Mouse (Mus musculus) C2C12 (cell line): ENCODE results near the gene Hrc.

Experiments
- CEBPB ChIP-seq: IDR thresholded peaks from one replicate; pipeline ENCODE4 v1.6.1; 2011; ENCODE audit warnings: low read depth, mild to moderate bottlenecking, control low read depth, moderate library complexity
- CTCF ChIP-seq: IDR thresholded peaks from one replicate; pipeline ENCODE4 v1.5.1; 2011; ENCODE audit not compliant: control insufficient read depth, insufficient read depth, insufficient read length
- FOSL1 ChIP-seq: IDR thresholded peaks from one replicate; pipeline ENCODE4 v1.8.0; 2011; ENCODE audit warnings: mild to moderate bottlenecking, low read length; ENCODE audit not compliant: poor library complexity, insufficient read depth, severe bottlenecking
- MAX ChIP-seq: IDR thresholded peaks from one replicate; pipeline ENCODE4 v1.6.1; 2011; ENCODE audit warnings: mild to moderate bottlenecking, control low read depth
- MYOD1 ChIP-seq: IDR thresholded peaks from one replicate; pipeline ENCODE4 v1.6.1; 2011; ENCODE audit warnings: low read depth; ENCODE audit not compliant: control insufficient read depth, insufficient read length
- MYOG ChIP-seq: IDR thresholded peaks from one replicate; pipeline ENCODE4 v1.6.1; 2011; ENCODE audit not compliant: control insufficient read depth, insufficient read length; ENCODE audit errors: extremely low read depth
- USF1 ChIP-seq: IDR thresholded peaks from one replicate; pipeline ENCODE4 v1.6.1; 2011; ENCODE audit warnings: low read depth, mild to moderate bottlenecking, control low read depth, moderate library complexity

- TF ChIP-seq CTCF, result no peak
- TF ChIP-seq USF1, result no peak
- TF ChIP-seq MAX, result no peak
- no peak for TF ChIP-seq MYOD1
- no peak for TF ChIP-seq CEBPB
- no peak for TF ChIP-seq MYOG
- no peak for TF ChIP-seq FOSL1
Observed at GRCm38 (mm10) chr7:45365742-45366651, 30.9 kb downstream of the Hrc start.
